Mouse (Mus musculus): ENCODE results near the gene Ankrd13c. TPM values are rescaled to one million over a fixed set of nuclear protein-coding genes. Genes with fewer than 3 reads are reported as not detected.

Gene Ankrd13c
- 25.2 and 26.8 TPM in 2 replicates for polyA plus RNA-seq (2015; fragmentation: Nextera tagmentation; extraction: Ambion mirVana)

- Histone ChIP-seq H3K4me3 (ENCODE audit: low read length) (peak within 1 kb of the TSS; percentile 93), H3K4me2 (ENCODE audit: low read length) (peak within 1 kb of the TSS; percentile 95), H3K27ac (ENCODE audit: low read depth, low read length) (peak within 1 kb of the TSS; percentile 97), H3K27me3 (replicated peaks; ENCODE audit: control insufficient read depth, insufficient read depth, low read length) (no peaks in the 10 kb centered on the region), H3K9ac (ENCODE audit: low read depth, low read length) (peak within 1 kb of the TSS; percentile 94), H3K9me3 (ENCODE audit: control insufficient read depth, low read length) (no peaks in the 10 kb centered on the region), H3K36me3 (ENCODE audit: control insufficient read depth, insufficient read depth, low read length) (no peaks in the 10 kb centered on the region), H3K4me1 (ENCODE audit: control insufficient read depth, insufficient read depth, low read depth, low read length) (peaks cover 12% of the 10 kb centered on the region)
- 0% methylated on average over 35 of the region's 45 CpGs for WGBS
- peak; percentile 99 for ATAC-seq
These were observed at the start of gene Ankrd13c for GRCm38 (mm10) chr3:157946843-157947358. Gene Ankrd13c, plus strand, starts transcription at chr3:157947239.

- WGBS: 90% methylated on average over 3 of the region's 3 CpGs
- Histone ChIP-seq H3K4me2 (ENCODE audit: low read length) (no peak overlapping the region), H3K9ac (ENCODE audit: low read depth, low read length) (no peak overlapping the region), H3K27me3 (replicated peaks; ENCODE audit: control insufficient read depth, insufficient read depth, low read length) (no peaks in the 10 kb centered on the region), H3K4me3 (ENCODE audit: low read length) (no peak overlapping the region), H3K4me1 (ENCODE audit: control insufficient read depth, insufficient read depth, low read depth, low read length) (no peaks in the 10 kb centered on the region), H3K36me3 (ENCODE audit: control insufficient read depth, insufficient read depth, low read length) (no peaks in the 10 kb centered on the region), H3K9me3 (ENCODE audit: control insufficient read depth, low read length) (no peaks in the 10 kb centered on the region), H3K27ac (ENCODE audit: low read depth, low read length) (no peak overlapping the region)
- ATAC-seq: no peak
These were observed 49.4 kb upstream of the Ankrd13c start for GRCm38 (mm10) chr3:157897645-157898044.

GRCm38 (mm10) chr3:157899986-157900385 is 47.1 kb upstream of the Ankrd13c start:
- no peaks in the 10 kb centered on the region for H3K27me3 ChIP-seq (replicated peaks; ENCODE audit: control insufficient read depth, insufficient read depth, low read length)
- no peak overlapping the region for H3K27ac ChIP-seq (ENCODE audit: low read depth, low read length)
- no peaks in the 10 kb centered on the region for H3K4me1 ChIP-seq (ENCODE audit: control insufficient read depth, insufficient read depth, low read depth, low read length)
- no peak overlapping the region for H3K4me2 ChIP-seq (ENCODE audit: low read length)
- no peak overlapping the region for H3K9ac ChIP-seq (ENCODE audit: low read depth, low read length)
- H3K4me3 ChIP-seq (ENCODE audit: low read length): no peak overlapping the region
- ATAC-seq: no peak
- no peaks in the 10 kb centered on the region for H3K9me3 ChIP-seq (ENCODE audit: control insufficient read depth, low read length)
- 88% methylated on average over 1 of the region's 1 CpGs for WGBS
- no peaks in the 10 kb centered on the region for H3K36me3 ChIP-seq (ENCODE audit: control insufficient read depth, insufficient read depth, low read length)

GRCm38 (mm10) chr3:157901721-157902120 is 45.3 kb upstream of the Ankrd13c start:
- Histone ChIP-seq H3K36me3 (ENCODE audit: control insufficient read depth, insufficient read depth, low read length) (no peaks in the 10 kb centered on the region), H3K27ac (ENCODE audit: low read depth, low read length) (no peak overlapping the region), H3K9me3 (ENCODE audit: control insufficient read depth, low read length) (no peaks in the 10 kb centered on the region), H3K9ac (ENCODE audit: low read depth, low read length) (no peak overlapping the region), H3K4me3 (ENCODE audit: low read length) (no peak overlapping the region), H3K4me2 (ENCODE audit: low read length) (no peak overlapping the region), H3K27me3 (replicated peaks; ENCODE audit: control insufficient read depth, insufficient read depth, low read length) (no peaks in the 10 kb centered on the region), H3K4me1 (ENCODE audit: control insufficient read depth, insufficient read depth, low read depth, low read length) (no peaks in the 10 kb centered on the region)
- 88% methylated on average over 5 of the region's 5 CpGs for WGBS
- no peak for ATAC-seq

DNA sequence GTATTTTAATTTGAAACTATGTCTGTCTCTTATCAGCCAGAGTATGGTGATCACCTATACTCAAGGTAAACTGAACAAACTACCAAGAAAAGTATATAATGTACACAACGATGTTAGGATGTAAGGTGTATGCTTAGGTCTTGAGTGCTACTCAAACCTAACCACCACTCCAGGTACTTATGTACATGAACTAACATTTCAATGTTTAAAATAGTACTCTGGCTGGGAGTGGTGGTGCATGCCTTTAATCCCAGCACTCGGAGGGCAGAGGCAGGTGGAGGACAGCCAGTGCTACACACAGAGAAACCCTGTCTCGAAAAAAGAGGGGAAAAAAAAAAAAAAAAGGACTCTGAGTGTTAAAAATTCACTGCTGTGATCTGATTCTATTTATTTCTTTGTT is 38.9 kb upstream of the Ankrd13c start:
- Histone ChIP-seq H3K27me3 (replicated peaks; ENCODE audit: control insufficient read depth, insufficient read depth, low read length) (no peaks in the 10 kb centered on the region), H3K36me3 (ENCODE audit: control insufficient read depth, insufficient read depth, low read length) (no peaks in the 10 kb centered on the region), H3K27ac (ENCODE audit: low read depth, low read length) (no peak overlapping the region), H3K4me2 (ENCODE audit: low read length) (no peak overlapping the region), H3K4me3 (ENCODE audit: low read length) (no peak overlapping the region), H3K9me3 (ENCODE audit: control insufficient read depth, low read length) (no peaks in the 10 kb centered on the region), H3K4me1 (ENCODE audit: control insufficient read depth, insufficient read depth, low read depth, low read length) (no peaks in the 10 kb centered on the region), H3K9ac (ENCODE audit: low read depth, low read length) (no peak overlapping the region)
- WGBS: 76% methylated on average over 3 of the region's 3 CpGs
- ATAC-seq: no peak

DNA sequence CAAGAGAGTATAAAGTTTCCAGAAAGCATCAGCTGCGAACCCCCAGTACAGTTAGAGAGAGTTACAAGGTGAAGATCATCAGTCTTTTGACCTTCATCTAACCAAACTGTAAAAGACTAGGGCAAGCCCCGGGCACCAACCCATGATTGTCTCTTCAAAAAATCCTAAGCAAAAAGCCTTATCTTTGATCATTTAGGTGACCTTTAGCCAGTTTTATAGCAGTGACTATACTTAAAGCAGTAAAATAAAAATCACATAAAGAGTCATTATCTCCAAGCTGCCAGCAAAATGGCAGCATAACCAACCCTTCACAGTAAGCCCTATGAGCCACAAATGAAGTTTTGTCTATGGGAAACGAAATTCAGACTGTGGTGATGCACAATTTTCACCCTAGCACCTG is 36.8 kb upstream of the Ankrd13c start:
- no peaks in the 10 kb centered on the region for H3K36me3 ChIP-seq (ENCODE audit: control insufficient read depth, insufficient read depth, low read length)
- no peak overlapping the region for H3K4me3 ChIP-seq (ENCODE audit: low read length)
- no peaks in the 10 kb centered on the region for H3K27me3 ChIP-seq (replicated peaks; ENCODE audit: control insufficient read depth, insufficient read depth, low read length)
- ATAC-seq: no peak
- H3K4me2 ChIP-seq (ENCODE audit: low read length): no peak overlapping the region
- H3K9me3 ChIP-seq (ENCODE audit: control insufficient read depth, low read length): no peaks in the 10 kb centered on the region
- H3K4me1 ChIP-seq (ENCODE audit: control insufficient read depth, insufficient read depth, low read depth, low read length): no peaks in the 10 kb centered on the region
- 82% methylated on average over 3 of the region's 3 CpGs for whole genome bisulfite sequencing
- H3K9ac ChIP-seq (ENCODE audit: low read depth, low read length): no peak overlapping the region
- H3K27ac ChIP-seq (ENCODE audit: low read depth, low read length): no peak overlapping the region

DNA sequence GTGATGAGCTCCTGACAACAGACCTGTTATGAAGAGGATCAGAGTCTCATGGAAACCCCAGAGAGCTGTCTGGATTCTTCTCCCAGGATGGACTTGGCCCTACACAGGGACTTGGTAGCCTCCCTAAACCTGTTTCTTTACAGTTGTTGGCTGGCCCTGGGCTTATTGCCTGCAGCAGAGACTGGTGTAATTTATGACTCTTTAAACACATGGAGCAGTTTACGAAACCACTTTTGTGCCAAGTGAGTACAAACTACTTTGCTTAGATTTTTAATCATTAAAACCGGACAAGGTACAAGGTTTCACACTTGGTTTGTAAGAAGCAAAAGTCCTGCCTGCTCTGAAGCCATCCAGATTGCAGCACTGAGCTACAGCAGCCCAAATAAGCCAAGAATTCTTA is 34.9 kb upstream of the Ankrd13c start:
- H3K27ac ChIP-seq (ENCODE audit: low read depth, low read length): no peak overlapping the region
- H3K4me3 ChIP-seq (ENCODE audit: low read length): no peak overlapping the region
- no peaks in the 10 kb centered on the region for H3K36me3 ChIP-seq (ENCODE audit: control insufficient read depth, insufficient read depth, low read length)
- H3K4me2 ChIP-seq (ENCODE audit: low read length): no peak overlapping the region
- H3K9me3 ChIP-seq (ENCODE audit: control insufficient read depth, low read length): no peaks in the 10 kb centered on the region
- whole genome bisulfite sequencing: 94% methylated on average over 2 of the region's 2 CpGs
- H3K4me1 ChIP-seq (ENCODE audit: control insufficient read depth, insufficient read depth, low read depth, low read length): no peaks in the 10 kb centered on the region
- H3K9ac ChIP-seq (ENCODE audit: low read depth, low read length): no peak overlapping the region
- no peak for ATAC-seq
- H3K27me3 ChIP-seq (replicated peaks; ENCODE audit: control insufficient read depth, insufficient read depth, low read length): no peaks in the 10 kb centered on the region

- whole genome bisulfite sequencing: 70% methylated on average over 4 of the region's 4 CpGs
- Histone ChIP-seq H3K4me1 (ENCODE audit: control insufficient read depth, insufficient read depth, low read depth, low read length) (no peaks in the 10 kb centered on the region), H3K4me3 (ENCODE audit: low read length) (no peak overlapping the region), H3K36me3 (ENCODE audit: control insufficient read depth, insufficient read depth, low read length) (no peaks in the 10 kb centered on the region), H3K9ac (ENCODE audit: low read depth, low read length) (no peak overlapping the region), H3K27ac (ENCODE audit: low read depth, low read length) (no peak overlapping the region), H3K9me3 (ENCODE audit: control insufficient read depth, low read length) (no peaks in the 10 kb centered on the region), H3K4me2 (ENCODE audit: low read length) (no peak overlapping the region), H3K27me3 (replicated peaks; ENCODE audit: control insufficient read depth, insufficient read depth, low read length) (no peaks in the 10 kb centered on the region)
- no peak for ATAC-seq
These were observed 30.7 kb upstream of the Ankrd13c start for GRCm38 (mm10) chr3:157916336-157916735.

DNA sequence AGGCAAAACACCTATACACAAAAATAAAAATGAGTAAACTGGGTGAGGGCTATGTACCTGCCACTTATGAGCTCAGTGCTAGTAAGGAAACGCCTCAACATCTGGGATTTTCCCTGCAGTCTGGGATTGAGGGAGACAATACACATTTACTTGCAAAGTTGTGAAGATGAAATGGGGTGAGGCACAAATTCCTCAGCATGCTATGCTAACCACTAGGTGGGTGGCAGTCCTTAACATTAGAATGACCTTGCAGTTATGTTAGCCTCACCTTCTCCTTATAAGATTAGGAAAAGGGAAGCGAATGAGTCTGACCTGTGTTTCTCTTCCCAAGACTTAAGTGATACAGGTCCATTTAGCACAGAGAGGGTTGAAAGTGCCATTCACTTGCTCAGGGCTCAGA is 25.7 kb upstream of the Ankrd13c start:
- H3K27me3 ChIP-seq (replicated peaks; ENCODE audit: control insufficient read depth, insufficient read depth, low read length): no peaks in the 10 kb centered on the region
- H3K9me3 ChIP-seq (ENCODE audit: control insufficient read depth, low read length): no peaks in the 10 kb centered on the region
- H3K4me2 ChIP-seq (ENCODE audit: low read length): no peak overlapping the region
- whole genome bisulfite sequencing: 98% methylated on average over 2 of the region's 2 CpGs
- H3K4me1 ChIP-seq (ENCODE audit: control insufficient read depth, insufficient read depth, low read depth, low read length): peaks cover 2% of the 10 kb centered on the region; the same call in 1 of the 2 replicates
- H3K36me3 ChIP-seq (ENCODE audit: control insufficient read depth, insufficient read depth, low read length): no peaks in the 10 kb centered on the region
- H3K27ac ChIP-seq (ENCODE audit: low read depth, low read length): no peak overlapping the region
- H3K4me3 ChIP-seq (ENCODE audit: low read length): no peak overlapping the region
- H3K9ac ChIP-seq (ENCODE audit: low read depth, low read length): no peak overlapping the region
- ATAC-seq: no peak

All from hindbrain, embryonic 16.5 days (tissue).